Mouse (Mus musculus): ENCODE measurements around the gene Gm49510. TPM values are rescaled to one million over a fixed set of nuclear protein-coding genes. Genes with fewer than 3 reads are reported as not detected.

Gm49510 gene
- polyA plus RNA-seq (2014; fragmentation: Illumina TruSeq; extraction: RNeasy Lipid Tissue Mini Kit (QIAGEN cat#74804); ENCODE audit: low read depth, low replicate concordance), result not detected

DNA sequence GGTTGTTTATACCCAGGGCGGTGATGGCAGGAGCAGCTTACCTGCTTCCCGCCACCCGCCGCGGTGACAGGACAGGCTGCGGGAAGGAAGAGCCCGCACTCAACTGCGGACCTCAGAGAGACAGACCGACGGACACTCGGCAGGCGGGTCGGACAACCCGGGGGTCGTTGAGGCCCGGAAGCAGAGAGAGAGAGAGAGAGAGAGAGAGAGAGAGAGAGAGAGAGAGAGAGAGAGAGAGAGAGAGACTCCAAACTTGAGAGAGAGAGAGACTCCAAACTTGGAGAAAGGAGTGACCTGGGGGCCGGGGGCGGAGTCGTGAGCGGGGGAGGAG lies at the start of gene Gm49510:
Gene Gm49510, plus strand, starts transcription at position 259 of the 331 bp plus-strand sequence.

DNA sequence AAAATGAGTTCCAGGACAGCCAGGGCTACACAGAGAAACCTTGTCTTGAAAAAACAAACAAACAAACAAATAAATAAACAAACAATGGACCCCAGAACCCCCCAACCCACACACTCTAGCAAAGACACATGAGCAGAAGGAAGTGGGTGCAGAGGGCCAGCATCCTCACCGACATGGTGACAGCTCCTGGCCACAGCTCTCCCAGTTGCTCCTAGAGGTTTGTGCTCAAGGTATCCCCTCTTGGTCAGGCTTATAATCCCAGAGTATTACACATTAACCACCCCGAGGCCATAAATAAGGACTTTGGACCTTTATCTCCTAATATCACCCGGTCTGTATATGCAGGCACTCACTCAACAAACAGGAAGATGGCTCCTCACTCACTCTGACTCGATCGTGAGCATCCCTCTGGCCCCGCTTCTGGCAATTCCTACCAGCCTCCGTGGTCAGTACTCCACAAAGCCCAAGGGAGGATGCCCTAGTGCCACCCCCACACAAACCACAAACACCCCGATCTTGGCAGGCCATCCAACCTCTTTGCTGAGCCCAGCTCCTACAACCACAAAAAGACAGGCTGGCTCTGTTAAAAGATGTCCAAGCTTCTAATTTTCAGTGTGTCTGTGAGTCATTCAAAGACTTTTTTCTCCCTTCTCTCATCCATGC lies 44.0 kb upstream of the Gm49510 start, which contains the start of gene Lgals2:
Gene Lgals2, minus strand, starts transcription at position 227 of the 663 bp plus-strand sequence.

GRCm38 (mm10) chr15:78876991-78877809 lies 22.3 kb upstream of the Gm49510 start, which contains the start of gene Gga1:
Gene Gga1 (plus strand): TSS chr15:78877190.

DNA sequence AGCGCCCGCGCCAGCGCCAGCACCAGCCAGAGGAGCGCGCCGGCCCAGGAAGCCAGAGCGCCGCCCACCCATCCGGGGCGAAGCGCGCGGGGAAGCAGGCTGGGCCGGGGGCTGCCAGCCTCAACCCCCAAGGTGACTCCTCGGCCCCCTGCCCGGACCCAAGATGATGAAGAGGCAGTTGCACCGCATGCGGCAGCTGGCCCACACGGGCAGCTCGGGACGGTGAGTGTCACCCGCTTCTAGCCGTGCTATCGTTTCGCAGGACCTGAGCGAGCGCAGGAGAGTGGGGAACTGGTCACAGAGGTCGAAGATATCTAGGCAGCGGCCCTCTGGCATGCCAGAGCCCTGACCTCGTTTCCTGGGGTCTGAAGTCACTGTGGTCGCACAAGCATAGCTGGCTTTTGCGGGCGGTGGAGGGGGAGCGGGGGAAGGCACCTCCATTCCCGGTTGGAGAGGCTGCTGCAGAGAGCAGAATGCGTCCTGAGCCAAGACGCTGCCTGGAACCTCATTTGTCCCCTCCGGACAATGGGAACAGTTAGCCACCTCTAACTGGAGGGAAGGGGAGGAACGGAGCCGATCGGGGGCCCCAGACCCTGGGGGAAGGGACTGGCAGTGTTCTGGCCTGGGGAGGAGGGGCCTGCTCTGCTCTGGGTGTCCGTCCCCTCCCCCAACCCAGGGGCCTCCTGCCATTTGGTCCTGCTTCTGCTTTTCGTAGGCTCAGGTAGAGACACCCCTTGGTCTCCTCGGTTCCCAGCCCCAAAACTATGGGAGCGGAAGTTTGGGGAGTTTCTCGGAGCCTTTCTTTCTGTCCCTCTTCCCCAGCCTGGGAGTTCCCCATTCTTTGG lies 495 bp downstream of the Gm49510 start, which contains the start of gene Sh3bp1:
Gene Sh3bp1, plus strand, starts transcription at position 29 of the 845 bp plus-strand sequence.

GRCm38 (mm10) chr15:78913632-78914090 lies 14.2 kb downstream of the Gm49510 start, which contains the start of gene Pdxp:
Gene Pdxp (plus strand): TSS chr15:78913919.

DNA sequence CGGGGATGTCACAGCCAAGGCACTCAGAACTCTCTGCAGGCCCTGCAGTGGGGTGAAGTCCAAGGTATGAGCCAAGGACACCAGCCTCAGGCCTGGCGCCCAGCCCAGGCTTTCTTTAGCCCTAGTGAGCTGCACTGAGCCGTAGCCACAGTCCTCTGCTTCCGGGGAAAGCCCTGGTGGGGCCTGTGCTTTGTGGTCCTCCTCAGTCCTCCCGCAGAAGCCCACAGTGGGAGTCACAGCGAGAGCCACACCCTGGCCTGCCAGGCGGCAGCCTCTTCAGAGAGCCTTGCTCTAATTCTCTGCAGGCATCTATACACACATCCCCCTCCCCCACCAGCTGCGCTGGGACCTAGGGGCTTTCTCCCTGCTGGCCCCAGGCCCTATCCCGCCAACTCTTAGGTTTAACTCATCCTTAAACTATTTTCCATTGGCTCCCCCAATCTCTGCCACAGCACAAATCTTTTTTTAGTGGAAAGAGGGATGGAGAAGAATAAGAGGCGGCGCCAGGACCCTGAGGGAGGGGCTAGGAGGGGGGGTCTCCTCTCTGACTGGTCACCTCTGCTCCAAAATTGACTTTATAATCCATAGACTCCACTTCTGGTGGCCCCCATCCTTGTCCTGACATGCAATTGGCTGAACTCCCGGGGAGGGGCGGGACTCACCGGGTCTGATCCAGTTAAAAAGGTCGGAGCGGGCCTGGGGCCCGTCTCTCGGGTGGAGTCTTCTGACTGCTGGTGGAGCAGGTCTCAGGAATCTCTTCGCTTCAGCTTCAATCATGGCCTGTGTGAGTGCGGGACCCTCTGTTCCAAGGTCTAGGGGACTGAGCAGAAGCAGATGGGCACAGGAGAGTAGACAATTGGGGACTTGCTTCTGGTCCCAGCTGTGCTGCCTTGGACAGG lies 26.8 kb downstream of the Gm49510 start, which contains the start of gene Lgals1:
Gene Lgals1, plus strand, starts transcription at position 705 of the 899 bp plus-strand sequence.

DNA sequence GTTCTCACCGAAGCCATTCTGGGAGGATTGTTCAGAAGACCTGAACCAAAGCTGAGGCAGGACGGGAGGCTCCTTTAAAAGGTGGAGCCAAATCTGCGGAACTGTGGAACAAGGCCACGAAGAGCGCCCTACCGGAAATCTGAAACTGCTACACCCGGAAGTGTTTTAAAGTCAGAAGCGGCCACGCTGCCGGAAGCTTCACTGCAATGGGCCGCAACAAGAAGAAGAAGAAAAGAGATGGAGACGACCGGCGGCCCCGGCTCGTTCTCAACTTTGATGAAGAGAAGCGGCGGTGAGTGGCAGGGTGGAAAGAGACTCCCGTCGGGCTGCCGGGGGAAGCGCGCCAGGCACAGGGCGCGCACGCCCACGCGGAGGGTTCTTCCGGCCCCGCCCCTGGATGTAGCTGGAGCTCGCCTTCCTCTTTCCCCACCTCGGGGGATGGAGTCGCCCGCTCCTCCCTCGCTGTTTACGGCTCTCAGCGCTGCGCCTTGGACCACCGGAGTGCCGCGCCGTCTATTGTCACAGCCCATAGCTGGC lies 35.4 kb downstream of the Gm49510 start, which contains the start of gene Nol12:
Gene Nol12, plus strand, starts transcription at position 150 of the 537 bp plus-strand sequence.

GRCm38 (mm10) chr15:78947657-78948056 lies 48.2 kb downstream of the Gm49510 start, which contains the start of gene Triobp:
Gene Triobp (plus strand): TSS chr15:78947724.

Other genes starting within 250 kb of the Gm49510 start
- 0.27 TPM for gene Elfn2, start 180.9 kb upstream of the Gm49510 start, polyA plus RNA-seq (2014; fragmentation: Illumina TruSeq; extraction: RNeasy Lipid Tissue Mini Kit (QIAGEN cat#74804); ENCODE audit: low read depth, low replicate concordance)
- not detected for gene Mfng, start 126.2 kb upstream of the Gm49510 start, polyA plus RNA-seq (2014; fragmentation: Illumina TruSeq; extraction: RNeasy Lipid Tissue Mini Kit (QIAGEN cat#74804); ENCODE audit: low read depth, low replicate concordance)
- 0.15 TPM for gene Card10, start 96.6 kb upstream of the Gm49510 start, polyA plus RNA-seq (2014; fragmentation: Illumina TruSeq; extraction: RNeasy Lipid Tissue Mini Kit (QIAGEN cat#74804); ENCODE audit: low read depth, low replicate concordance)
- gene Cdc42ep1, start 57.0 kb upstream of the Gm49510 start, polyA plus RNA-seq (2014; fragmentation: Illumina TruSeq; extraction: RNeasy Lipid Tissue Mini Kit (QIAGEN cat#74804); ENCODE audit: low read depth, low replicate concordance), result 0.07 TPM
- 0.45 TPM for gene Lgals2, start 44.1 kb upstream of the Gm49510 start, polyA plus RNA-seq (2014; fragmentation: Illumina TruSeq; extraction: RNeasy Lipid Tissue Mini Kit (QIAGEN cat#74804); ENCODE audit: low read depth, low replicate concordance)
- 3.3 TPM for gene Gga1, start 22.5 kb upstream of the Gm49510 start, polyA plus RNA-seq (2014; fragmentation: Illumina TruSeq; extraction: RNeasy Lipid Tissue Mini Kit (QIAGEN cat#74804); ENCODE audit: low read depth, low replicate concordance)
- not detected for gene Sh3bp1, start 101 bp downstream of the Gm49510 start, polyA plus RNA-seq (2014; fragmentation: Illumina TruSeq; extraction: RNeasy Lipid Tissue Mini Kit (QIAGEN cat#74804); ENCODE audit: low read depth, low replicate concordance)
- gene Pdxp, start 14.3 kb downstream of the Gm49510 start, polyA plus RNA-seq (2014; fragmentation: Illumina TruSeq; extraction: RNeasy Lipid Tissue Mini Kit (QIAGEN cat#74804); ENCODE audit: low read depth, low replicate concordance), result 0.49 TPM
- gene Lgals1, start 27.1 kb downstream of the Gm49510 start, polyA plus RNA-seq (2014; fragmentation: Illumina TruSeq; extraction: RNeasy Lipid Tissue Mini Kit (QIAGEN cat#74804); ENCODE audit: low read depth, low replicate concordance), result 5.7 TPM
- gene Nol12, start 35.3 kb downstream of the Gm49510 start, polyA plus RNA-seq (2014; fragmentation: Illumina TruSeq; extraction: RNeasy Lipid Tissue Mini Kit (QIAGEN cat#74804); ENCODE audit: low read depth, low replicate concordance), result 13.6 TPM
- gene Triobp, start 48.1 kb downstream of the Gm49510 start, polyA plus RNA-seq (2014; fragmentation: Illumina TruSeq; extraction: RNeasy Lipid Tissue Mini Kit (QIAGEN cat#74804); ENCODE audit: low read depth, low replicate concordance), result 0.59 TPM
- 11.0 TPM for gene H1f0, start 128.8 kb downstream of the Gm49510 start, polyA plus RNA-seq (2014; fragmentation: Illumina TruSeq; extraction: RNeasy Lipid Tissue Mini Kit (QIAGEN cat#74804); ENCODE audit: low read depth, low replicate concordance)
- gene Galr3, start 142.2 kb downstream of the Gm49510 start, polyA plus RNA-seq (2014; fragmentation: Illumina TruSeq; extraction: RNeasy Lipid Tissue Mini Kit (QIAGEN cat#74804); ENCODE audit: low read depth, low replicate concordance), result not detected
- 16.7 TPM for gene Ankrd54, start 163.2 kb downstream of the Gm49510 start, polyA plus RNA-seq (2014; fragmentation: Illumina TruSeq; extraction: RNeasy Lipid Tissue Mini Kit (QIAGEN cat#74804); ENCODE audit: low read depth, low replicate concordance)
- 67.2 TPM for gene Eif3l, start 175.5 kb downstream of the Gm49510 start, polyA plus RNA-seq (2014; fragmentation: Illumina TruSeq; extraction: RNeasy Lipid Tissue Mini Kit (QIAGEN cat#74804); ENCODE audit: low read depth, low replicate concordance)
- gene Micall1, start 209.2 kb downstream of the Gm49510 start, polyA plus RNA-seq (2014; fragmentation: Illumina TruSeq; extraction: RNeasy Lipid Tissue Mini Kit (QIAGEN cat#74804); ENCODE audit: low read depth, low replicate concordance), result 14.5 TPM
- gene Polr2f, start 241.3 kb downstream of the Gm49510 start, polyA plus RNA-seq (2014; fragmentation: Illumina TruSeq; extraction: RNeasy Lipid Tissue Mini Kit (QIAGEN cat#74804); ENCODE audit: low read depth, low replicate concordance), result not detected
- 20.5 TPM for gene 1700088E04Rik, start 241.6 kb downstream of the Gm49510 start, polyA plus RNA-seq (2014; fragmentation: Illumina TruSeq; extraction: RNeasy Lipid Tissue Mini Kit (QIAGEN cat#74804); ENCODE audit: low read depth, low replicate concordance)

Data from testis, adult 10 weeks (tissue).